Mouse (Mus musculus) 3T3-L1 (cell line): ENCODE data around the gene Pcsk6.

Experiments
- DNase-seq: peaks from one replicate; pipeline ENCODE4 v3.0.0-alpha.2; 2015; ENCODE audit warnings: low read depth, low spot score

Gene Pcsk6

DNA sequence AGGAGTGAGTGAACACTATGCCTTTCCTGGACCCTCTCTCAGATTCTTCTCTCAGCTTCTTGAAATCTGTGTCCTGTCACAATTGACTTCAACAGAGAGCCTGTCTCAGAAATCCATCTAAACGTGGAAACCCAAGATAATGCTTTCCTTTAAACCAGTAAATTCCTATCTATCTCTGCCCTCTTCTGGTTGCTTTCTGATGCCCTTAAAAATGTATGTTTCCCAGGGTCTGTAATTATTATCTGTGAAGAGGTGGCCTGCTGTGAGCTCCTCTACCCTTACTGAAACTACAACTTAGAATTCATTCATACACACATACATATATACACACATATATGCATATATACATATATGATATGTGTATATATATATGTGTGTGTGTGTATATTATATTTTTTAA, 73.7 kb downstream of the Pcsk6 start:
- DNase-seq = peak; percentile 22

DNA sequence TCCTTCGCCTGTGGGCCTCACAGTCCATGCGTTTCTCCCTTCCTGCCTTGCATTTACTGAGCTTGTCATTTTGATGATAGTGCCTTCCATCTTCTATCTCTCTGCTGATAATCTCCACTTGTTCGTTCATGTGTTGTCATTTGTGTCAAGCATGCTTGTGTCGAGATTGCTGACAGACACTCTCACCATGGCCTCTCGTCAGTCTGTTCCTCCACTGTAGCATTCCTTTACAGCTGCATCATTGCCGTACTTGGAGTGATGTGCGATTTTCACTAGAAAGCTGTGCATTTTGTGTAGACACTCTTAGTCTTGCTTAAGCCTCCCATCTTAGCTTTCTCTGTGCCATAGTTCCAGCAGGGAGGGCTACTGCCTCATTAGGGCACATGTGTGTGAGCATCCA, 79.5 kb downstream of the Pcsk6 start:
- DNase-seq = no peak

- DNase-seq = no peak
Observed at GRCm38 (mm10) chr7:65945342-65945993, 83.9 kb downstream of the Pcsk6 start.

DNA sequence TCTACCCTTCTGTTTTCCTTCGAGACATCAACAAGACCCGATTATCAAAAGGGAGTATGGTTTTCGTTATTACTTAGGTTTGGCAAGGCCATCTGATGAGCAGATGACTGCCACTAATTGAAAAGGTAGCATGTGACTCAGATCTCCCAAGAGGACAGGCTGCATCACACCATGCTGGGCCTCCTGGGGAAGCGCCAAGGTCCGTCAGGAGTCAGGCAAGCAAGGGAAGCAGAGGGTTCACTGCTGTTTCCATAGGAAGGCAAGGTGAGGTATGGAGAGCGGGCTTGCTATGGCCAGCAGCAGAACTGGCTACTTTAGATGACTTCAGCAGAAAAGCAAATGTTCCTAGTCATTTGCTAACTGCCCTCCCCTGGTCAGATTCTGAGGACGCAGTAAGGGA, 84.9 kb downstream of the Pcsk6 start:
- peak; percentile 14 for DNase-seq

DNA sequence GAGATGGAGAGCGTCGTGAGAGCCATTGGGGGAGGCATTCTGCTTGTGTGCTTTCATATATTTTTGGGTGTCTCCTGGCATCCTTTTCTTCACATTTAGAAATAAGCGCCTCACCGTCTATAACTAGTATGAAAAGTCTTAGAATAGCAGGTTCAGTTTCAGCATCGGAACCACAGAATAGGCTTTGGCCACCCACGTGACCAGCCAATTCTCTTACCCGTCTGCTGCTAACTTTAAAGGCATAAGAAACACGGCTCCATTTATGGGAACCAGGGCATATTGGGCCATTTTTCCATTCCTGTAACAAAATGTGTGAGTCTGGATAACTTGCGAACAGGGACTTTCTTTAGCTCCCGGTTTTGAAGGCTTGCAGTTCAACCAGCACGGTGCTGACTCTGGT, 87.4 kb downstream of the Pcsk6 start:
- no peak for DNase-seq

DNA sequence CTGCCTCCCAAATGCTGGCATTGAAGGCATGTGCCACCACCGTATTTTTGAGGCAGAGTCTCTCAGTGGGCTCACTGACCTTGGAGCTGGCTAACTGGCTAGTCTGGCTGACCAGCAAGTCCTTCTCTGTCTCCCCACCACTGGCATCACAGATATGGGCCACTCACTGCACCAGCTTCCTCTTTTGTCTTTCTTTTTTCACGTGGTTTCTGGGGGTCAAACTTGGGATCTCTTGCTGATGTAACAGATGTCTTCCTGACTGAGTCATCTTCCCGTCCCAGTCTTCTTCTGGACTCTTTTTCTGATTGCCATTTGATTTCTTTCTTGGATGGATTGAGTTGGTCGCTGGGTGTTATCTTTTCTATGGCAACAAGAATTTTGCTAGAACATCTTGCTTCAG, 93.0 kb downstream of the Pcsk6 start:
- peak; percentile 7 for DNase-seq

GRCm38 (mm10) chr7:65955304-65956220, 94.0 kb downstream of the Pcsk6 start:
- peak; percentile 11 for DNase-seq

DNA sequence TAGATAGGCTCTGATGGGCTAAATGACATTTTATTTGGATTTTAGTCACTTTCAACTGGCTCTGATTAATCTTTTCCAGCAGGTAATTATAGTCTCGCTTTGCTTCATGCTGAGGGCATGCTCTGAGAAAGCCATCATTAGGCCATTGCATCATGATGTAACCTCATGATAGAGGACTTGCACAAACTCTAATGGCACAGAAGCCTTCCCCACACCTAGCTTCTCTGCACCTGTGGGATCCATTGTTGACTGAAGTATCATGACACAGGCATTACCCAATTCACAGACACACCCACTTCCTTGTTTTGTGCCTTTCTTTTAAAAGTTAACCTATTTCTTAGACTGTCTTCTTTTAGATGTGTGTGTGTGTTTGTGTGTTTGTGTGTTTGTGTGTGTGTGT, 95.7 kb downstream of the Pcsk6 start:
- no peak for DNase-seq

DNA sequence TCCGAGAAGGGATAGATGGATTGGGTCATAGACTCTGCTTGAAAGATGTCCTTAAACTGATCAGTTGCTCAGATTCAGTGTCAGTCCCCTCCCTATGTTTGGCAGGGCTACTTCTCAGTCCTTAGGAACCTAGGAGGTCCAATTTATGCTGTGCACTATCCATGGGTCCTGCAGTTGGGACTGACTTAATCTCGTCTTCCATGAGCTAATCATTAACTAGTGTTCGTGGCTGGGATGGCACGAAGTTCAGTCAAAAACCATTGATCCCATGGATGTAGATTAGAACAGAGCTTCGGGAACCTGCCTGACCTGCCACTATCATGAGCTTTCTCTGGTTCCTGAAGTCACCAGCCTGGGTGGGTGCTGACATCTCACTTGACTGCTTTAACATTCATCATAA, 96.6 kb downstream of the Pcsk6 start:
- DNase-seq = no peak

DNA sequence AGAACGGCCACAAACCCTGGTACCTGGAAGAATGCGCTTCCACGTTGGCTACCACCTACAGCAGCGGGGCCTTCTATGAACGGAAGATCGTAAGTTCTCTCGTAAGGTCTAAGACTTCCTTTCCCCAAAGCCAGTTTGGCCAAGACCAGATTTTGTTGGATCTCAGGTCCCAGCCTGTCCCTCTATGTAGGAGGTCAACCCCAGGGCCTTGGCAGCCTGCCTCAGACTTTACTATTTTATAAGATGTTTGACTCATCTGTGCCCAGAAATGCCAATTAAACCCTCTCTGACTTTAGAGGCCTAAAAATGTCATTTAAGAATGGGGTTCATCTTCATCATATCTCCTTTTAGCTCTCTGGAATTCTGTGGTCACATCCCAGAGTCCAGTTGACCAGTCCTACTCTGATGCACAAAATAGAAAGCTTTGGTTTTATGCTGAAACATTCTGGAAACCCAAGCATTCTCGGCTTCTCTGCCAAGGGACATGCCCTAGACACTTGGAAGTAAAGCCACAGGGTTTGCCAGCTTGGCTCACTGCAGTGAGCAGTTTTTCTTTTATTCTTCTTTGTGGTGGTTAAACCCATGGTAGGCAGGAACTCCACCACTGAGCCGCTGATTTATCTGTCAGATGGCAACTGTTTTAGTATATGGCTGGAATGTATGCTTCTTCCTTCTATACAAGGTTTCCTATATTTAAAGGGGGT, 97.8 kb downstream of the Pcsk6 start:
- no peak for DNase-seq

GRCm38 (mm10) chr7:65962611-65963010, 101.1 kb downstream of the Pcsk6 start:
- peak; percentile 13 for DNase-seq

- peak; percentile 23 for DNase-seq
Observed at GRCm38 (mm10) chr7:65964398-65964797, 102.9 kb downstream of the Pcsk6 start.

DNA sequence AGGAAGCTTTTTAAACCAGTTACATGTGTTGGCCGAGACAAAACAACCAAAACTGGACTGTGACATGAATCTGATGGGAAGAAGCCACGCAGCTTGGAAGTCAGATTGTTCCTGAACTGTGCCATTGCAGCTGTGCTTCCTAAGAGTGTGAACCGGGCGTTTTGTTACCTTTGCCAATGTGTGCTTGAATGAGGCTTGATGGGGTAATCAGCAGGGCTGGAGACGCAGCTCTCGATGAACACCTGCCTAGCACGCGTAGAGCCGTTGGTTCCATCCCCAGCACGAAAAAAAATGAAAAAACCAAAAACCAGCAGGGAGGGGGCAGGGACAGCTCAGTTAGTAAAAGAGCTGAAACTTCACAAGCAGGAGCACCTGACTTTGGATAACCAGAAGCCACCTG, 109.8 kb downstream of the Pcsk6 start:
- DNase-seq = no peak

- DNase-seq = peak; percentile 20
Observed at GRCm38 (mm10) chr7:65977286-65977685, 115.8 kb downstream of the Pcsk6 start.

DNA sequence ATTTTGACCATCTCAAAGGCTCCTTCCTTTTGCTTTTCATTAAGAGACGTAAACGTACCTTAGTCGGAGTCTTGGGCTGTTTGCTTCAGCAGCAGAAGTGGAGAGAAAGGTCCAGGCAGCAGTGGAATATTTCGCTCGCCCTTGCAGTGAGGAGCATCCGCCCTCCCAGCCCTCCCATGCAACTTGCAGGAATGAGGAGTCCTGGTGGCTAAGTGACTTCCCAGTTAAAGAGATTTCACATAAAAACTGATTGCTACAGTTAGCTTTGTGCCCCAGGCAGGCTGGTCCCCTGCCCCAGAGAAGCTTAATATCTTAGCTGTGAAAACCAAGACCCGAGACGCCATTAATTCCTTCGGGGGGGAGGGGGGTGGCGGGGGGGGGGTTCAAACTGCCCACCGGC, 116.4 kb downstream of the Pcsk6 start:
- DNase-seq = no peak

DNA sequence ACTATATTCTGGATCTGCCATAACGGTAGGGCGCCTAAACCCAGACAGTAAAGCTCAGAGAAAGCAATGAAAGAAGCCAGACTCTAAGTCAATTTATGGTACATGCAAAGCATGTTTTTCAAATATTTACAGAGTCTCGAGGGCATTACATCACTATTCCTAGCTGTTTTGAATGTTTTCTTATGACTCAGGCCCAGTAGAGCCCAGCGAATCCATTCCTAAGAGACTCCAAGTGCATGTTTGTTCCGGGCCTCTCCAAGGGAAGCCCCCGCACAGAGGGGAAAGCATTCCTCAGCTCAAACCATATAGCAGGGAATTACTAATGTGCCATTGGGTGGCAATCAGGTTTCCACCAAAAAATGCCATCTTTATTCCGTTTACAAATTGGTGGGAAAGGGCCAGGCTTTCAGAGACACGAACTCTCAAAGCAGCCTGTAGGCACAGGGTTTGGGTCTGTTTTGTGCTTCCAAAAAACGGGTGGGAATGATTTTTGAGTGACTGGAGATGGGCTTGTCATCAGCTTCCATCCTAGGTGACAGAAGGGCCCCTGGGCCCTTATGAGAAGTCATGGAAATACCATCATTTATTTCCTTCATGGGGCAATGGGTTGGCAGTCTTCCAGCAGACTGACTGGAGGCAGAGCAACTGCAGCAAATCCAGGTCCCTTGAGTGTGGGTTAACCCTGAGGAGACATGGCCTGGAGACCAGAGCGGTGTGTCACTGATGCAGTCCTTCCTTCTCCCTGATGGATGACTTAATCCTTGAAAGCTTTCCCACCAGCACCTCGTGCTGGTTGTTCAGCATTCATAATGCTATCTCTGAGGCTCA, 117.7 kb downstream of the Pcsk6 start:
- peak; percentile 78 for DNase-seq

- DNase-seq = no peak
Observed at GRCm38 (mm10) chr7:65980000-65980399, 118.5 kb downstream of the Pcsk6 start.

- peak; percentile 55 for DNase-seq
Observed at GRCm38 (mm10) chr7:65982057-65982456, 120.5 kb downstream of the Pcsk6 start.

GRCm38 (mm10) chr7:65988249-65988648, 126.7 kb downstream of the Pcsk6 start:
- no peak for DNase-seq

- no peak for DNase-seq
Observed at GRCm38 (mm10) chr7:65988709-65989108, 127.2 kb downstream of the Pcsk6 start.

DNA sequence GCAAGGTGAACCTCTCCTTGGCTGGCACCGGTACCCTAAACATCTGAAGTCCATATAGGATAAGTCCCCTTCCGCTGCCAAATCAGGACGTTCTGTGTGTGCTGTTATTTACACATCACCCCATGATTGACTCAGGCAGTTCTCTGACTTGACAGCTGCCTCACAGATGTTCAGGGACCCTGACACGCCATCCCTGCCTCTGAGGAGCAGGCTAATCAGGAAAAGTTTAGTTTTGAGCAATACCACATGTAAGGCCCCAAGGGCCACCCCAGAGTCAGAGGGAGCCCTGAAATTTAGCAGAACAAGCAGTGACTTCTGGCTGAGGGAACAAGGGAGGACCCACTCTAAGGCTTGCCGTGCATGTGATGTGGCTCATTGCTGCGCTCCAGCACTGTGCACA, 130.8 kb downstream of the Pcsk6 start:
- DNase-seq = no peak

DNA sequence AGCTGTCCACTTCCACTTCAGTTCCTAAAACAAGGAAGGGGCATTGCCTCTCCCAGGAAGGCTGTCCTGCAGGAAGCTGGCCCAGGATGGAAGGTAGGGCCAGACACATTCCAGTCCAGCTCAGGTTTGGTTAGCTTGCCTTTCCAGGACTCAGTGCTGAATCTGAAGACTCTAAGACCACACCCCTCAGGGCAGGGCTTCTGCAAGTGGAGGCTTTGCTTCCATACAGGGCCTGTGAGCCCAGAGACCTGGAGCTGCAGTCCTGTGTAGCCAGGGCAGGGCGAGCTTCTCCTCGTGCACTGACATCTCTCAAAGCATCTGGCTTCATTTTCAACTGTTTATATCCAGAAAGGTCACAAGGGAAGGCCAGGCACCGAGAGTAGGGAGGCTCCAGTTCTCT, 131.9 kb downstream of the Pcsk6 start:
- no peak for DNase-seq
